7 mouse cellular contexts compared by ENCODE assay signal in the genomic region with DNA sequence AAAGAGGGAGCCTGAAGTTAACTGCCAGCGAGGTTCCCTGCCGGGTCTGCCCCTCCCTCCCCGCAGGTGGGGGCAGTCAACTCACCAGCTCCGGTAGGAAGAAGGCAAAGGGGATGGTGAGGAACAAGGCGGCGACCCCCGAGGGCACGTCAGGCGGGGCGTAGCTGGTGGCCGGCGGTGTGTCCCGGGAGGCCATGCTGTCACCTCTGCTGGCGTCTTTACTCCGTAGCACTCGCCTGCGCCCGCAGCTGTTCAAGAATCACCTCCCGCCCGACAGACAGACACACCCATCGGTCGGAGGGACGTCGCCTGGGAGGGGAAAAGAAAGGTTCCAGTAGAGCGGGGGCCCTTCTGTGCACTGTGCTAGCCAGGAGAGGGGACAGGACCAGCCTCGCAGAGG. TPM values are rescaled to one million over a fixed set of nuclear protein-coding genes. Genes with fewer than 3 reads are reported as not detected.
DNase-seq lines count a peak whose midpoint lies in the region; ATAC-seq and TF ChIP-seq lines count a peak whose summit lies in the region.

A gene (minus strand): TSS at position 262 of the 400 bp plus-strand sequence.

- 3% methylated on average over 25 of the region's 26 CpGs for WGBS in liver, postnatal 0 days (ENCODE audit: insufficient replicate concordance)

- H3K4me2 ChIP-seq in liver, postnatal 0 days (ENCODE audit: low read depth, low read length): peak within 1 kb of the TSS; percentile 13; the same call in 1 of the 2 replicates

- H3K9ac ChIP-seq in liver, postnatal 0 days (replicated peaks): no peak within 1 kb of the TSS

- intact Hi-C loops in heart, postnatal 36 days (cut with DNase I): no loop called here

- no peaks in the 10 kb centered on the region for H3K36me3 ChIP-seq in liver, postnatal 0 days (replicated peaks; ENCODE audit: insufficient read depth, low read length)

- H3K4me3 ChIP-seq in liver, postnatal 0 days (ENCODE audit: low read depth, low read length): no peak within 1 kb of the TSS; the same call in 1 of the 2 replicates

- H3K9me3 ChIP-seq in liver, postnatal 0 days (ENCODE audit: low read length): no peaks in the 10 kb centered on the region

- H3K27ac ChIP-seq in liver, postnatal 0 days (ENCODE audit: low read depth): no peak within 1 kb of the TSS

- H3K4me1 ChIP-seq in liver, postnatal 0 days (ENCODE audit: insufficient read depth): no peaks in the 10 kb centered on the region

- TF ChIP-seq EP300 in liver, postnatal 0 days (IDR thresholded peaks at IDR 0.05; ENCODE audit: low read depth): no peak

- peaks cover 23% of the 10 kb centered on the region; the same call in 1 of the 2 replicates for H3K27me3 ChIP-seq in liver, postnatal 0 days (ENCODE audit: insufficient read depth, low read length)

- no peak for TF ChIP-seq CTCF in liver, postnatal 0 days (IDR thresholded peaks at IDR 0.05; ENCODE audit: low read depth)

- no peak for ATAC-seq in liver, postnatal 0 days
- no peak for ATAC-seq in erythroblast, adult 5-6 weeks (replicated peaks; ENCODE audit: low FRiP score, poor library complexity, severe bottlenecking)

- DNase-seq in ES-CJ7 (ENCODE audit: low read depth, low spot score): peak; percentile 46
- DNase-seq in embryo, embryonic 10.5 days (ENCODE audit: low spot score): peak; percentile 12
- peak; percentile 27 to 31 for DNase-seq in heart, postnatal 36 days
- no peak for DNase-seq in liver, postnatal 0 days
- DNase-seq in right cerebral cortex, adult 18-20 months: no peak
- DNase-seq in ovary, adult 18-20 months (ENCODE audit: low spot score): no peak

RNA-seq across cellular contexts. Expression of the gene that starts here (rescaled TPM):
- total RNA-seq in heart, postnatal 36 days (2021): 1 to 10 TPM; 7.0 to 7.1 TPM
- polyA plus RNA-seq in liver, postnatal 0 days (2015; fragmentation: Nextera tagmentation; extraction: Ambion mirVana): 0.05 and 0.08 TPM in 2 replicates
- total RNA-seq in erythroblast, adult 5-6 weeks (2015; ENCODE audit: low replicate concordance): not detected in 2 replicates
- total RNA-seq in erythroblast, adult 5-6 weeks (2017; ENCODE audit: low replicate concordance): not detected in 2 replicates

Comparison
In these comparisons a context has a peak if more than half of its experiments do, and no peak if none do; other contexts are left out.
1. RNA of the gene that starts here (total RNA-seq): 7.0 to 7.1 TPM in heart, postnatal 36 days; not detected in erythroblast, adult 5-6 weeks; every median in the first group is over 4 times any median in the second.
2. DNase-seq: peak in ES-CJ7 (single experiment), embryo, embryonic 10.5 days (single experiment) and heart, postnatal 36 days (2 of 2); none in liver, postnatal 0 days (single experiment), right cerebral cortex, adult 18-20 months (single experiment) and ovary, adult 18-20 months (single experiment).